Mouse (Mus musculus) T-helper 1 cell (primary cell): ENCODE results near the gene Arhgap31.

Experiments
- in situ Hi-C: fragments of 300-600 bp; cut with MboI, MseI; formaldehyde crosslinking; loops from one replicate; pipeline ENCODE4 v1.15.1; 2025; ENCODE audit warnings: high pct_unique_total_duplicates

Gene Arhgap31

DNA sequence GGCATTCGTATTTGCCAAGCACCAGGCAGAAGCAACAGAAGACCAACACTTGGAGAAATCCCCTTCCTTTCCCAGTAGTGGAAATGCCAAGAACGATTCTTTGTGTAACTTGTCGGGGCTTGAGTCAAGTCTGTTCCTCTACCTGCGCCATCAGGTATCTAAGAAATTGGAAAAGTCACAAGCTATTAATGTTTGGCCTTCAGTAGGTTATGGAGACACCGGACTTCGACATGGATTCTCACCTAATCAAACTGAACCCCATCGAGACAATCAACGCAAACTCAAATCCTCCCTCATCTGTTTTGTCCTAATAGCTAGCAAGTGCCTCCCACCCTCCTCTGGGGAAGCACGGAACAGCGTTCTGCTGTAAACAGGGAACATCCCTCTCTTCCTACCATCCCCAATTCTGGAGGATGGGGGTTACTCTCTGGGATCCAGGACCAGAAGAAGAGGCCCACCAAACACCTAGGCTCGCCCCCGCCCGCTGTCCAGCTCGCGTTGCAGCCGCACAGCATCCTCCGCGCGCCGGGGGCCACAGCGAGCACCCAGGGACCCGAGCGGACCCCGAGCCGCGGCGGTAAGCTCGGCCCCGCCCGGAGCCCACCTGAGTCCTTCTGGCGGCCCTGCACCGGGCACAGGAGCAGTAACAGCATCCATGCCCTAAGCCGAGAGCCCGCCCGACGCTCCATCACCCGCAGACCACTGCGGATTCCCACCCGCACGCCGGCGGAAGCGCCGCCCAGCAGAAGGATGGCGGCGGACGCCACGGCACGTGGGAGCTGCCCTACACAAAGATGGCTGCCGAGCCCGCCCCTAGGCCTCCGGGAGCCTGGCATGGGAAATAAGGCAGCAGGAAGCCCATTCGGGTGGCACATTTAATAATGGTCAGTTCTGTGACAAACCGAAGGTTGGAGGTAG is 163.3 kb downstream of the Arhgap31 start, which contains the start of gene Poglut1:
Poglut1 (minus strand) TSS at position 780 of the 918 bp plus-strand sequence.
- in situ Hi-C loops, result no loop called here
